Mouse (Mus musculus): Measurements from ENCODE around the gene Tubg1. TPM values are rescaled to one million over a fixed set of nuclear protein-coding genes. Genes with fewer than 3 reads are reported as not detected.

The Tubg1 gene
- total and polyA plus RNA-seq, 2 experiments from 2014 or later = 52.6 to 64.6 TPM

DNA sequence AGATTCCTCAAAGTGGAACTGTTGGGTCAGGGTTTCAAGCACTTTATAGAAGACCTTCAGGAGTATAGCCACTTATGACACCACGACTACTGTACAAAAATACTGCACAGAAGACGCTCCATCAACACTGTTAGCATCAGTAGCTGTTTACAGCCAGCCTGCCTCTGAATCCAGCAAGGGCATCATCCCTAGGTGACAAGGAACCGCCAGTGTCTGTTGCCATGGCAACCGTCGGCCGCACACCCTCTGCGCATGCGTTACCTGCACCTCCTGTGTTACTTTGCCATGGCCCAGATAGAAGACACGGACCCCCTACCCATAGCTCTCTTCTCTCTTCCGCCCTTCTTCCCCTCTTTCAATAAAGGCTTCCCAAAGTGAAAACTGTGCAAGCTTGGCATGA is 26.6 kb downstream of the Tubg1 start:
- H3K9me3 ChIP-seq (ENCODE audit: low read length) = no peaks in the 10 kb centered on the region
- peak; percentile 85 for DNase-seq (ENCODE audit: low spot score)
- H3K27me3 ChIP-seq (ENCODE audit: insufficient read depth, low read length) = no peaks in the 10 kb centered on the region

DNA sequence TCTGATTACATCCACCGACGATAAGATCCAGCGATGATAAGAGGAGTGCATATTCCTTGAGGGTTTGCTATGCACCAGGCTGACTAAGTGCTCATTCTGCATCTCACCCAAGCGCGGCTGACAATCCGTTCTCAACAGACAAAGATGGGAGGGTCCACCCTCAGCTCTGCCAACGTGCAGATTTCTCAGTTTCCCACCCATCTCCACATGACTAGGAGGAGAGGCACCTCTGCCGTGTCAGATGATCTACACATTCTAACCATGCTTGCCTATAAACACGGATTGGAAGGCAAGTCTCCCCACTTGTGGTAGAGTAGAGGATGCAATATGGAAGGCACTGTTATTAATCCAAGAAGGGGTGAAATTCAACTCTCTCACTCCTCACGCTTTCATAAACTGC is 29.0 kb downstream of the Tubg1 start:
- Histone ChIP-seq H3K27ac (ENCODE audit: low read depth, low read length) (peak overlapping the region; percentile 26; the same call in 1 of the 2 replicates), H3K9ac (replicated peaks; ENCODE audit: low read length, poor library complexity, severe bottlenecking) (no peak overlapping the region), H3K36me3 (ENCODE audit: insufficient read depth, low read length) (no peaks in the 10 kb centered on the region), H3K4me2 (ENCODE audit: low read depth, low read length, poor library complexity, severe bottlenecking) (no peak overlapping the region), H3K27me3 (ENCODE audit: insufficient read depth, low read length) (no peaks in the 10 kb centered on the region), H3K4me3 (ENCODE audit: low read depth, low read length) (no peak overlapping the region), H3K9me3 (ENCODE audit: low read length) (no peaks in the 10 kb centered on the region), H3K4me1 (ENCODE audit: insufficient read depth, low read length) (peaks cover 9% of the 10 kb centered on the region; the same call in 1 of the 2 replicates)
- TF ChIP-seq CTCF (IDR thresholded peaks at IDR 0.05) = no peak
- 66% methylated on average over 10 of the region's 10 CpGs for WGBS
- DNase-seq (ENCODE audit: low spot score) (no peak), ATAC-seq (ENCODE audit: low FRiP score) (no peak)

More for the DNA sequence above, 26.6 kb downstream of the Tubg1 start:
- no peak overlapping the region for H3K4me3 ChIP-seq (ENCODE audit: low read depth, low read length)
- peak overlapping the region; percentile 21 for H3K27ac ChIP-seq (ENCODE audit: low read depth, low read length)
- 10% methylated on average over 10 of the region's 10 CpGs for WGBS
- no peaks in the 10 kb centered on the region for H3K36me3 ChIP-seq (ENCODE audit: insufficient read depth, low read length)
- peaks cover 12% of the 10 kb centered on the region; the same call in 1 of the 2 replicates for H3K4me1 ChIP-seq (ENCODE audit: insufficient read depth, low read length)
- H3K9ac ChIP-seq (replicated peaks; ENCODE audit: low read length, poor library complexity, severe bottlenecking) = no peak overlapping the region
- peak overlapping the region; percentile 0; the same call in 1 of the 2 replicates for H3K4me2 ChIP-seq (ENCODE audit: low read depth, low read length, poor library complexity, severe bottlenecking)
- no peak for ATAC-seq (ENCODE audit: low FRiP score)
- TF ChIP-seq CTCF (IDR thresholded peaks at IDR 0.05) = no peak

DNA sequence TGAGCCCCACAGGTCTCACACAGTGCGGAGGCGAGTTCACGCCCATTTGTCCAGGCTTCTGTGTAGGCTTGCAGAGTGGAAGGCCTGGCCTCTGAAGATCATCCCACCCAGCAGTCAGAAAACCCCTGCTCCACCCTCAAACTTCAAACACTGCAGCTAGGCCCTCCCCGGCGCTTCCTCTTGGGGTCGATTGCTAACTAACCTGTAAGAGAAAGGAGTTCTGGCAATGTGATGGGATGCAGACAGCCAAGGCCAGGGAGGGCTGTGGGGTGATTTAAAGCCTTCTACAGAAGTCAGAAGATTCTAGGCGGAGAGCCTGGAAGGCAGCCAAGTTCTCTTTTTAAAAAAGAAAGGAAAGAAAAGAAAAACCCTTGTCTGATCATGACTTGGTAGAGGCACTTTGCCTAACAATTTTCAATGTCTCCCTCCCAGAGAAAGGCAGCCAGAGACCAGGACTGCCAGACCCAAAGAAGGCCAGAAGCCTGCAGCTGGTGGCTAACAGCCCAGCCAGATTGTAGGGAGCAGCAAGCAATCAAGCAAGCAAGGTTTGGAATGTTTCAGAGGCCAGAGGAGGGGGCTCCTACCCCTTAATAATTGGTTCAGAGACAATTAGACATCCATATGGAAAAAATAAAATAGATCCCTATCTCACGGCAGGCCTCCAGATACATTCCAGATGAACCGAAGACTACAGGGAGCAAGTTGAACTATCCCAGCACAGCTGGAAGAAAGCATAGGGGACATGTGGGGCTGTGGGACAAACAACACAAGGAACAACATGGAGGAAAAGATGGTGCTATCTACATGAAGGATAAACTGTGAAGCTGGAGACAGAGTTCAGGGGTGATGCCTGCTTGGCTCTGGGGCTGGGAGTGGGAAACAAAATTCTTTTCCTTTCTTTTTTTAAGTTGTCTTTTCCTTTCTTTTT is 29.7 kb downstream of the Tubg1 start:
- WGBS = 47% methylated on average over 9 of the region's 9 CpGs
- Histone ChIP-seq H3K27ac (ENCODE audit: low read depth, low read length) (peak overlapping the region; percentile 26; the same call in 1 of the 2 replicates), H3K9me3 (ENCODE audit: low read length) (no peaks in the 10 kb centered on the region), H3K36me3 (ENCODE audit: insufficient read depth, low read length) (no peaks in the 10 kb centered on the region), H3K4me3 (ENCODE audit: low read depth, low read length) (no peak overlapping the region), H3K9ac (replicated peaks; ENCODE audit: low read length, poor library complexity, severe bottlenecking) (no peak overlapping the region), H3K4me1 (ENCODE audit: insufficient read depth, low read length) (peaks cover 9% of the 10 kb centered on the region; the same call in 1 of the 2 replicates), H3K27me3 (ENCODE audit: insufficient read depth, low read length) (no peaks in the 10 kb centered on the region), H3K4me2 (ENCODE audit: low read depth, low read length, poor library complexity, severe bottlenecking) (no peak overlapping the region)
- no peak for TF ChIP-seq CTCF (IDR thresholded peaks at IDR 0.05)
- no peak for ATAC-seq (ENCODE audit: low FRiP score)
- peak; percentile 67 for DNase-seq (ENCODE audit: low spot score)

DNA sequence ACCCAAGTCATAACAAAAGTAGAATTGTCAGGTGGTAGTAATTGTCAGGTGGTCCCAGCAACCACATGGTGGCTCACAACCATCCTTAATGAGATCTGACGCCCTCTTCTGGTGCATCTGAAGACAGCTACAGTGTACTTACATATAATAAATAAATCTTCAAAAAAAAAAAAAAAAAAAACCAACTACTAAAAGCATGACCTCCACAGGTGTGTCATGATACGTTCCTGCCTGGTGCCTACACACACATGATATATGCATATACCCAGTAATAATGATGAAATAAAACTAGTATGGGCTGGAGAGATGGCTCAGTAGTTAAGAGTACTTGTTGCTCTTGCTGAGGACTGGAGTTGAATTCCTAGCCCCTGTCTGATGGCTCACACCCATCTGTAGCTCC is 31.3 kb downstream of the Tubg1 start:
- Histone ChIP-seq H3K4me3 (ENCODE audit: low read depth, low read length) (no peak overlapping the region), H3K4me1 (ENCODE audit: insufficient read depth, low read length) (peaks cover 6% of the 10 kb centered on the region; the same call in 1 of the 2 replicates), H3K9me3 (ENCODE audit: low read length) (no peaks in the 10 kb centered on the region), H3K4me2 (ENCODE audit: low read depth, low read length, poor library complexity, severe bottlenecking) (no peak overlapping the region), H3K9ac (replicated peaks; ENCODE audit: low read length, poor library complexity, severe bottlenecking) (no peak overlapping the region), H3K27me3 (ENCODE audit: insufficient read depth, low read length) (no peaks in the 10 kb centered on the region), H3K36me3 (ENCODE audit: insufficient read depth, low read length) (no peaks in the 10 kb centered on the region), H3K27ac (ENCODE audit: low read depth, low read length) (no peak overlapping the region)
- no peak for DNase-seq (ENCODE audit: low spot score)
- TF ChIP-seq CTCF (IDR thresholded peaks at IDR 0.05) = no peak
- no peak for ATAC-seq (ENCODE audit: low FRiP score)
- WGBS = 59% methylated on average over 2 of the region's 2 CpGs

DNA sequence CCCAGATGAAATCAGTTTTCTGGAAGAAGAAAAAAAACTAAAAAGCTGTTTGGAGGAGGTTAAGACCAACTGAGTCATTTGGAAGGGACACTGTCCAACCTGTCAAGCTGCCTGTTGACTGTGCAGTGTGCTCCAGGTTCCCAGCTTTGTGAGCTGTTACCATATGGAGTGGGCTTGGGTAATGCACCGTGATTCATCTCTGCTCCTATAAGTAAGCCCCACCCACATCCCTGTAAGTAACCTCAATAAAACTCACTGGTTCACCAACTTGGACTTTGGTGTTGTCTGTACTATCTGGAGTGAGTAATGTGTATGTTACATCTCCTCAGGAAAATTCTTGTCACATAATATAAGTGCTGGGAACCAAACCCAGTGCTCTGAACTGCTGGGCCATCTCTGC is 33.1 kb downstream of the Tubg1 start:
- no peak overlapping the region for H3K27ac ChIP-seq (ENCODE audit: low read depth, low read length)
- no peaks in the 10 kb centered on the region for H3K27me3 ChIP-seq (ENCODE audit: insufficient read depth, low read length)
- H3K36me3 ChIP-seq (ENCODE audit: insufficient read depth, low read length) = no peaks in the 10 kb centered on the region
- WGBS = 78% methylated on average over 1 of the region's 1 CpGs
- H3K9me3 ChIP-seq (ENCODE audit: low read length) = no peaks in the 10 kb centered on the region
- no peak for DNase-seq (ENCODE audit: low spot score)
- H3K4me3 ChIP-seq (ENCODE audit: low read depth, low read length) = no peak overlapping the region
- H3K4me1 ChIP-seq (ENCODE audit: insufficient read depth, low read length) = 0 out of 2 replicates have a peak, but pooled peaks cover 4% of the 10 kb centered on the region
- no peak for TF ChIP-seq CTCF (IDR thresholded peaks at IDR 0.05)
- H3K4me2 ChIP-seq (ENCODE audit: low read depth, low read length, poor library complexity, severe bottlenecking) = no peak overlapping the region
- ATAC-seq (ENCODE audit: low FRiP score) = no peak
- H3K9ac ChIP-seq (replicated peaks; ENCODE audit: low read length, poor library complexity, severe bottlenecking) = no peak overlapping the region

DNA sequence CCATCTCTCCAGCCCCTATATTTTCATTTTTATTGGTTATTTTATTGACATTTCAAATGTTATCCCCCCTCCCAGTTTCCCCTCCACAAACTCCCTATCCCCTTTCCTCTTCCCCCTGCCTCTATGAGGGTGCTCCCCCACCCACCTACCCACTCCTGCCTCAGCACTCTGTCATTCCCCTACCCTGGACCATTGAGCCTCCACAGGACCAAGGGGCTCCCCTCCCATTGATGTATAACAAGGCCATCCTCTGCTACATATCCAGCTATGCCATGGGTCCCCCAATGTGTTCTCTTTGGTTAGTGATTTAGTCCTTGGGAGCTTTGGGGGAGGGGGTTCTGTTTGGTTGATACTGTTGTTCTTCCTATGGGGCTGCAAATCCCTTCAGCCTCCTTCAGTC is 34.9 kb downstream of the Tubg1 start:
- 0 out of 2 replicates have a peak, but pooled peaks cover 4% of the 10 kb centered on the region for H3K4me1 ChIP-seq (ENCODE audit: insufficient read depth, low read length)
- no peaks in the 10 kb centered on the region for H3K36me3 ChIP-seq (ENCODE audit: insufficient read depth, low read length)
- no peak for TF ChIP-seq CTCF (IDR thresholded peaks at IDR 0.05)
- no peak overlapping the region for H3K4me3 ChIP-seq (ENCODE audit: low read depth, low read length)
- no peak for ATAC-seq (ENCODE audit: low FRiP score)
- no peaks in the 10 kb centered on the region for H3K27me3 ChIP-seq (ENCODE audit: insufficient read depth, low read length)
- no peak overlapping the region for H3K9ac ChIP-seq (replicated peaks; ENCODE audit: low read length, poor library complexity, severe bottlenecking)
- no peak overlapping the region for H3K4me2 ChIP-seq (ENCODE audit: low read depth, low read length, poor library complexity, severe bottlenecking)
- DNase-seq (ENCODE audit: low spot score) = no peak
- no peak overlapping the region for H3K27ac ChIP-seq (ENCODE audit: low read depth, low read length)
- no peaks in the 10 kb centered on the region for H3K9me3 ChIP-seq (ENCODE audit: low read length)

All from midbrain, postnatal 0 days (tissue).